Mouse (Mus musculus): ENCODE measurements around the gene Pclaf. TPM values are rescaled to one million over a fixed set of nuclear protein-coding genes. Genes with fewer than 3 reads are reported as not detected.

Pclaf gene
- polyA plus RNA-seq (2014; fragmentation: Nextera tagmentation; extraction: Ambion mirVana): 18.1 and 18.3 TPM in 2 replicates

DNA sequence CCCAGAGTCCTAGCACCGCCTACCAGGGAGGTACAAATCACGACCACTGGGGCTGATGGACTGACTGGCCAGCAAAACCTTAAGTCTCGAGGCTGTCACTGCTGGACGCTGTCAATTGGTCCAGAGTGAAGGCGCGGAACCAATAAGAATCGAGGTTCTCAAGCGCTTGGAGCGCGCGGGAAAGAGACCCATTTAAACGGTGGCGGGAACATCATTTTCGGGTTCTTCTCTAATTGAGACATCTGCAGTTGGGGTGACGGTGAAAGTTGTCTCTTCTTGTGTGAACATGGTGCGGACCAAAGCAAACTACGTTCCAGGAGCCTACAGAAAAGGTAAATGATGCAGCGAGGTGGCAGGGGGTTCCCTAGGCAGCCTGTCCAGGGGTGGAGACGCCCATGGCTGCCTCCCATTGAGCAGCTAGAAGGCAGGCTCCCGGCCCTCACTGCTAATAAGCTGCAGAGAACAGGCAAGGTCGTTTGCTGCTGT is at the start of gene Pclaf:
Pclaf (plus strand) TSS at position 95 of the 486 bp plus-strand sequence.
- peak within 1 kb of the TSS; percentile 35 for H3K4me3 ChIP-seq (replicated peaks; ENCODE audit: low read length)
- DNase-seq (ENCODE audit: low spot score) (peak; percentile 78), ATAC-seq (ENCODE audit: low FRiP score) (peak; percentile 79)
- peak within 1 kb of the TSS; percentile 45 for H3K9ac ChIP-seq
- H3K4me1 ChIP-seq (replicated peaks; ENCODE audit: control insufficient read depth, insufficient read depth, low read length): peaks cover 8% of the 10 kb centered on the region; the same call in 1 of the 2 replicates
- peak within 1 kb of the TSS; percentile 68 for H3K4me2 ChIP-seq (replicated peaks)
- under 1% methylated on average over 21 of the region's 21 CpGs for WGBS
- H3K36me3 ChIP-seq (replicated peaks; ENCODE audit: control insufficient read depth, insufficient read depth): peaks cover 8% of the 10 kb centered on the region; the same call in 1 of the 2 replicates
- H3K27me3 ChIP-seq (ENCODE audit: control insufficient read depth, insufficient read depth, low read length): no peaks in the 10 kb centered on the region
- H3K27ac ChIP-seq: no peak within 1 kb of the TSS
- no peaks in the 10 kb centered on the region for H3K9me3 ChIP-seq (ENCODE audit: control insufficient read depth, low read length)

DNA sequence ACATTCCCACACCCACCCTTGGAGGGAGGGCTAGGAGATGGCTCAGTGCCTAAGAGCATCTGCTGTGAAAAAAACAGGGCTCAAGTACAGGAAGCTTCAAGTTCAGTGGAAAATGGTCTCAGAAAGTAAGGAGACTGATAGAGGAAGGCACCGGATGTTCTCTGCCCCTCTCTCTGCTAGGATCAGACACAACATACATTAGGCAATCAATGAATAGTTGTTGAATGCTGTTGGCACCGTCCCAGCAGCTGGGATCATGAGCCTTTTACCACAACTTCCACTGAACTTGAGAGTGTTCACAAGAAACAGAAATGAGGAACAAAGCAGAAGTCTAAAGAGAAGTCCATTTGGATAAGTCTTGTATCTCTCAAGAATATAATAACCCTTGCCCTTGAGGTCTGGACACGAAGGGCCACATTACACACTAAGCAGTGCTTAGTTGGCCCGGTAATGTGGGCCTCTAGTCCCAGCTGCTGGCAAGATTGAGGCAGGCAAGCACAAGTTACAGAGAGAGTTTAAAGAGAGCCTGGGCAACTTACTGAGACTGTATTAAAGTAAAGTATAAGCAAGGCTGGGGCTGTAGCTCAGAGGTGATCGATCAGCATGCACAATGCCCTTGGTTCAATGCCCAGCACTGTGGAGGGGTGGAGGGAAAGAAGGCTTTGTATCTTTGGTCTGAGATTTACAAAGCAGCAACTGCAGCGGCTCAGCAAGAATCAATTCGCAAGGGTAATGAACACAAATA is 45.4 kb upstream of the Pclaf start:
- H3K4me3 ChIP-seq (replicated peaks; ENCODE audit: low read length): no peak overlapping the region
- peaks cover 12% of the 10 kb centered on the region; the same call in 1 of the 2 replicates for H3K36me3 ChIP-seq (replicated peaks; ENCODE audit: control insufficient read depth, insufficient read depth)
- ATAC-seq (ENCODE audit: low FRiP score) (no peak; the same call in 1 of the 2 replicates), DNase-seq (ENCODE audit: low spot score) (no peak)
- H3K9ac ChIP-seq: no peak overlapping the region
- 41% methylated on average over 7 of the region's 7 CpGs for WGBS
- no peaks in the 10 kb centered on the region for H3K27me3 ChIP-seq (ENCODE audit: control insufficient read depth, insufficient read depth, low read length)
- H3K4me1 ChIP-seq (replicated peaks; ENCODE audit: control insufficient read depth, insufficient read depth, low read length): peaks cover 7% of the 10 kb centered on the region; the same call in 1 of the 2 replicates
- no peak overlapping the region for H3K4me2 ChIP-seq (replicated peaks)
- no peak overlapping the region for H3K27ac ChIP-seq
- H3K9me3 ChIP-seq (ENCODE audit: control insufficient read depth, low read length): no peaks in the 10 kb centered on the region

DNA sequence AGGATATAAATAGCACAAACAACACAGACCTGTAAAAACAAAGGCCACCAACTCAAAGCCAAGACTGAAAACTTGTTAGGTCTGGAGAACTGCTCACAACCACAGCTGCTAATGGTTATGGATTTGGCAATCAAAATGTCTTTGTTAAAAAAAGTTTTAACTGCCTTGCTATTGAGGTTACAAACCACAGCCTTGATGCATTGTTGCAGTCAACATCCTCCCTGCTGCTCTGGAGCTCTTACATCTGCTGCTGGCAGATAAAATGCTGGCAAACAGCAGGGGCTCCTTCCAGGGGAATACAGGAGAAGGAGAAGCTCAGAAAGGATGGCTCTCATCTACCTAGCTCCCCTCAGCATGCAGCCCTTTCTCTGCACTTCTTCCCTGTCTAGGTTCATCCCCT is 41.9 kb upstream of the Pclaf start:
- Histone ChIP-seq H3K4me1 (replicated peaks; ENCODE audit: control insufficient read depth, insufficient read depth, low read length) (peaks cover 7% of the 10 kb centered on the region; the same call in 1 of the 2 replicates), H3K4me3 (replicated peaks; ENCODE audit: low read length) (no peak overlapping the region), H3K27ac (no peak overlapping the region), H3K36me3 (replicated peaks; ENCODE audit: control insufficient read depth, insufficient read depth) (peaks cover 40% of the 10 kb centered on the region), H3K4me2 (replicated peaks) (no peak overlapping the region), H3K9ac (no peak overlapping the region), H3K27me3 (ENCODE audit: control insufficient read depth, insufficient read depth, low read length) (no peaks in the 10 kb centered on the region), H3K9me3 (ENCODE audit: control insufficient read depth, low read length) (no peaks in the 10 kb centered on the region)
- ATAC-seq (ENCODE audit: low FRiP score): no peak
- DNase-seq (ENCODE audit: low spot score): no peak

DNA sequence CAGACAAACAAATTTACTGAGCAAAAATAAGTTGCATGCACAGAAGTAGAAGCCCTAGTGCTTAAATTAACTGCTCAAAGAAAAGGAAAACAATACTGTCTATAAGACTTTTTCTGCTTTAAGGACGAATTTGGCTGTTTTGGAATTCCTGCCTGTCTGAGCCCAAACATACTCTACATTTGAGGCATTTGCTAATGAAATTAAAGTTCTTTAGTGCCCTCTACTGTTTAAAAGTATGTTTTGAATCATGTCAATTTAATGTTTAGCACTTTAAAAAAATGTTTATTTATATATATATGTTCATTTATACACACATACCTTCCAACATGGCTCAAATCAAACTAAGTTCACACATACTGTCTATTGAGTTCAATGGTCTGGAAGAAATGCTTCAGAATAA is 39.8 kb upstream of the Pclaf start:
- Histone ChIP-seq H3K4me2 (replicated peaks) (no peak overlapping the region), H3K4me3 (replicated peaks; ENCODE audit: low read length) (no peak overlapping the region), H3K9ac (no peak overlapping the region), H3K36me3 (replicated peaks; ENCODE audit: control insufficient read depth, insufficient read depth) (peaks cover 56% of the 10 kb centered on the region), H3K27me3 (ENCODE audit: control insufficient read depth, insufficient read depth, low read length) (no peaks in the 10 kb centered on the region), H3K27ac (no peak overlapping the region), H3K4me1 (replicated peaks; ENCODE audit: control insufficient read depth, insufficient read depth, low read length) (peaks cover 7% of the 10 kb centered on the region; the same call in 1 of the 2 replicates), H3K9me3 (ENCODE audit: control insufficient read depth, low read length) (no peaks in the 10 kb centered on the region)
- ATAC-seq (ENCODE audit: low FRiP score) (no peak), DNase-seq (ENCODE audit: low spot score) (peak; percentile 84)
- 14% methylated on average over 1 of the region's 1 CpGs for WGBS

DNA sequence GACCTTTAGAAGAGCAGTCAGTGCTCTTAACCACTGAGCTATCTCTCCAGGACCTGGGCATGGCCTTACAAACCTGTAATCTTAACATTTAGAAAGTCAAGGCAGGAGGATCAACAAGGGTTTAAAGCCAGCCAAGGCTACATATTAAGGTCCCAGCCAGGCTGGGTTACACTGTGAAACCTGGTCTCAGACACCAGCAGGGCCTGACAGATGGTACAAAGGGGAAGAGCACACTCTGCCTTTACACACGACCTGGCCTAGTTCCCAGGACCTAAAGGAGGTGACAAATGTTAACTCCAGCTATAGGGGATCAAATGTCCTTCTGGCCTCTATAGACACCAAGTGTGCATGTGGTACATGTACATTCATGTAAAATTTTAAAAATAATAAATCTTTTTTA is 30.4 kb upstream of the Pclaf start:
- Histone ChIP-seq H3K36me3 (replicated peaks; ENCODE audit: control insufficient read depth, insufficient read depth) (peaks cover 57% of the 10 kb centered on the region), H3K4me2 (replicated peaks) (no peak overlapping the region), H3K27me3 (ENCODE audit: control insufficient read depth, insufficient read depth, low read length) (no peaks in the 10 kb centered on the region), H3K4me1 (replicated peaks; ENCODE audit: control insufficient read depth, insufficient read depth, low read length) (no peaks in the 10 kb centered on the region), H3K9ac (no peak overlapping the region), H3K9me3 (ENCODE audit: control insufficient read depth, low read length) (no peaks in the 10 kb centered on the region), H3K4me3 (replicated peaks; ENCODE audit: low read length) (no peak overlapping the region), H3K27ac (no peak overlapping the region)
- 57% methylated on average over 1 of the region's 1 CpGs for WGBS
- ATAC-seq (ENCODE audit: low FRiP score) (no peak), DNase-seq (ENCODE audit: low spot score) (no peak)

DNA sequence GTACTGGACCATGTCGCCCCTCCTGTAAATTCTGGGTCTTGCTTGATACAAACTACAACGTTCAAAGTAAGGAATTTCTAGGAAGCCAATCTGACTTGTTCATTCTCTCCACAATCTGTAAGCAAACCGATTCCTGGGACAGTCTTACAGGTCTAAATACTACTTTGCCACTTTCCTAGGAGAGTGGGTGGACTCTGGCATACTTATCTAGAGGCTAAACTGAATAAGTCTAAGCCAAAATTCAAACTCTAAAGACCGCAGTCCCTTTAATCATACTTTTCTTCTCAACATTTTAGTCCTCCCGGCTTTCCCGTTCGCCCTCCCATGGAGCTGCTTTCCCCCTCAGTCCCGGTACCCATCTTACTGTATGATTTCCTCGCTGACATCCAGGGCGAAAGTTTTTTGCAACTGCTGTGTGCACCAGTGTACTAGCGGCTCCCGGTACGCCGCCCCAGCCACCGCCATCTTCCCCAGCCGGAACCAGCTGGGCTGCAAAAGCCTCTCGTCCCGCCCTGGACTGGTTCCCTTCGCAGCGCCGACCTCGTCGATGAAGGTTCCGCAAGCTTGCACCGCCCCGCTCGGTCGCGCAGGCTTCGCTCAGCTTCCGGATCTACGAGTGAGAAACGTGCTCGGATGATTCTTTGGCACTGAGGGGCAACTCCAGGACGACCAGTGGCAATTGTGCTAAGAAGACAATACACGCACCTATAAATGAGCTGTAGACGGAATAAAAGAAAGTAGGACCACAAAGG is 5.3 kb upstream of the Pclaf start:
- Histone ChIP-seq H3K4me1 (replicated peaks; ENCODE audit: control insufficient read depth, insufficient read depth, low read length) (peaks cover 5% of the 10 kb centered on the region; the same call in 1 of the 2 replicates), H3K27me3 (ENCODE audit: control insufficient read depth, insufficient read depth, low read length) (no peaks in the 10 kb centered on the region), H3K9ac (peak overlapping the region; percentile 57), H3K27ac (peak overlapping the region; percentile 59), H3K4me2 (replicated peaks) (peak overlapping the region; percentile 68), H3K9me3 (ENCODE audit: control insufficient read depth, low read length) (no peaks in the 10 kb centered on the region), H3K36me3 (replicated peaks; ENCODE audit: control insufficient read depth, insufficient read depth) (0 out of 2 replicates have a peak, but pooled peaks cover 3% of the 10 kb centered on the region), H3K4me3 (replicated peaks; ENCODE audit: low read length) (peak overlapping the region; percentile 54)
- ATAC-seq (ENCODE audit: low FRiP score): peak; percentile 88
- peak; percentile 88 for DNase-seq (ENCODE audit: low spot score)
- under 1% methylated on average over 37 of the region's 37 CpGs for WGBS

DNA sequence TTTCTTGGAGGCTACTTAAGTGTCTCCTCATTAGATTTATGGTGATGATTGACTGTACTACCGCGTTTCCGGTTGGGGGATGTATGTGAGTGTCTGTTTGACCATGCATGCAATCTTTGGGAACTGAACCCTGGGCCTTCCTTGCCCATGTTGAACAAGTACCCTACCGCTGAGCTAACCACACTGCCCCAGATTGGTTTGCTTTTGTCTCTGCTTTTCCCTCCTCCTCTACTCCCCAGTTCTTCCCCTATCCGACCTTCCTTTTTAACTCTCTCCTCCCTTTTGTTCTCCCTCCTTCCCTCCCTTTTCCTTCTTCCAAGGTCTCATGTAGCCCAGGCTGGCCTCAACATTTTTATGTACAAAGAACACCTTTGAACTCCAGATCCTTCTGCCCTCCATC is 1.1 kb downstream of the Pclaf start:
- Histone ChIP-seq H3K27me3 (ENCODE audit: control insufficient read depth, insufficient read depth, low read length) (no peaks in the 10 kb centered on the region), H3K4me2 (replicated peaks) (peak overlapping the region; percentile 68), H3K9me3 (ENCODE audit: control insufficient read depth, low read length) (no peaks in the 10 kb centered on the region), H3K27ac (no peak overlapping the region), H3K9ac (no peak overlapping the region; the same call in 1 of the 2 replicates), H3K4me3 (replicated peaks; ENCODE audit: low read length) (peak overlapping the region; percentile 35), H3K4me1 (replicated peaks; ENCODE audit: control insufficient read depth, insufficient read depth, low read length) (peaks cover 8% of the 10 kb centered on the region; the same call in 1 of the 2 replicates), H3K36me3 (replicated peaks; ENCODE audit: control insufficient read depth, insufficient read depth) (peaks cover 10% of the 10 kb centered on the region; the same call in 1 of the 2 replicates)
- ATAC-seq (ENCODE audit: low FRiP score): no peak
- 2% methylated on average over 5 of the region's 5 CpGs for WGBS
- DNase-seq (ENCODE audit: low spot score): no peak

DNA sequence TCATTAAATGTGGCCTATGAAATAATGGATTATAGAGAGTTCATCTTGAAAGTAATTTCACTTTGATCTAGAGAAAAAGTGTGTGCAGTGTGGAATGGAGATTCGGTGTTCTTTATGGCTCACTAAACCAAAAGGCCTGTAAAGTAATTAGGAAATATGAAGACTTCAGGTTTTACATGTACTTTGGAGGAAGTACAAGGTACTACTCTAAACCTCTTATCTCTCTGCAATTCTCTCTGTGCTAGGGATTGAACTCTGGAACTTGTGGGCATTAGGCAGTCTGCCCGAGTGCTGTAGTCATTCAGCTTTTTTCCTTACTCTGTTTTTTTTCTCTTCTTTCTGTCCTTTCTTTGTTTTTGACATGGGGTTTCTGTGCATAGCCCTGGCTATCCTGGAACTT is 6.9 kb downstream of the Pclaf start:
- no peak for DNase-seq (ENCODE audit: low spot score)
- no peak for ATAC-seq (ENCODE audit: low FRiP score)
- no peak overlapping the region for H3K4me3 ChIP-seq (replicated peaks; ENCODE audit: low read length)
- H3K36me3 ChIP-seq (replicated peaks; ENCODE audit: control insufficient read depth, insufficient read depth): peaks cover 14% of the 10 kb centered on the region; the same call in 1 of the 2 replicates
- no peaks in the 10 kb centered on the region for H3K9me3 ChIP-seq (ENCODE audit: control insufficient read depth, low read length)
- no peak overlapping the region for H3K4me2 ChIP-seq (replicated peaks)
- WGBS: 87% methylated on average over 2 of the region's 2 CpGs
- no peaks in the 10 kb centered on the region for H3K27me3 ChIP-seq (ENCODE audit: control insufficient read depth, insufficient read depth, low read length)
- H3K27ac ChIP-seq: no peak overlapping the region
- H3K4me1 ChIP-seq (replicated peaks; ENCODE audit: control insufficient read depth, insufficient read depth, low read length): no peaks in the 10 kb centered on the region
- H3K9ac ChIP-seq: no peak overlapping the region

DNA sequence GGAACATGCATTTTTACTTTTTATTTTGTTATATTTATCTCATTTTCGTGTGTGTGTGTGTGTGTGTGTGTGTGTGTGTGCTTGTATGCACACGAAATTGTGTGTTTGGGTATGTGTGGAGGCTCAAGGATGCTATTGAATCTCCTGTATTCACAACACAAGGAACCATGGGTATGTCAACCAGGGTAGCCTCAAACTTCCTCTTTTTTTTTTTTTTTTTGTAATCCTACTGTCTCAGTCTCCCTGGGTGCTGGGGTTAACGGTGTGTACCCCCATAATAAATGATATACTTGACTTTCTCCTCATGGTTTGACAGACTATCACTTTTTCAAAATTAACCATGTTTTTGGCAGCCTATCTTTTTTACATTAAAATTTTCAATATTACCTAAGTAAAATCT is 12.8 kb downstream of the Pclaf start:
- WGBS: 95% methylated on average over 3 of the region's 3 CpGs
- DNase-seq (ENCODE audit: low spot score) (no peak), ATAC-seq (ENCODE audit: low FRiP score) (no peak)
- no peaks in the 10 kb centered on the region for H3K27me3 ChIP-seq (ENCODE audit: control insufficient read depth, insufficient read depth, low read length)
- H3K4me1 ChIP-seq (replicated peaks; ENCODE audit: control insufficient read depth, insufficient read depth, low read length): peaks cover 4% of the 10 kb centered on the region
- no peaks in the 10 kb centered on the region for H3K9me3 ChIP-seq (ENCODE audit: control insufficient read depth, low read length)
- no peak overlapping the region for H3K4me3 ChIP-seq (replicated peaks; ENCODE audit: low read length)
- H3K36me3 ChIP-seq (replicated peaks; ENCODE audit: control insufficient read depth, insufficient read depth): 0 out of 2 replicates have a peak, but pooled peaks cover 5% of the 10 kb centered on the region
- no peak overlapping the region for H3K4me2 ChIP-seq (replicated peaks)
- no peak overlapping the region for H3K27ac ChIP-seq
- H3K9ac ChIP-seq: no peak overlapping the region

All from hindbrain, embryonic 14.5 days (tissue).